Mouse (Mus musculus) C3H10T1/2 (cell line): Measurements from ENCODE around the gene Polr2g. TPM values are rescaled to one million over a fixed set of nuclear protein-coding genes. Genes with fewer than 3 reads are reported as not detected.

Experiments
- polyA plus RNA-seq, 2 experiments: library from polyadenylated mRNA; unstranded; fragments of >200 nt; fragmentation: generic; extraction: Trizol; gene quantifications; one replicate each; pipeline ENCODE4 v1.2.1; 2012; ENCODE audit warnings: missing spikeins in 2 of 2

Gene Polr2g
- 100 to 1,000 TPM; 100 to 147 TPM for polyA plus RNA-seq

GRCm38 (mm10) chr19:8798264-8798946, at the start of gene Polr2g:
Polr2g (minus strand) TSS chr19:8798577.

DNA sequence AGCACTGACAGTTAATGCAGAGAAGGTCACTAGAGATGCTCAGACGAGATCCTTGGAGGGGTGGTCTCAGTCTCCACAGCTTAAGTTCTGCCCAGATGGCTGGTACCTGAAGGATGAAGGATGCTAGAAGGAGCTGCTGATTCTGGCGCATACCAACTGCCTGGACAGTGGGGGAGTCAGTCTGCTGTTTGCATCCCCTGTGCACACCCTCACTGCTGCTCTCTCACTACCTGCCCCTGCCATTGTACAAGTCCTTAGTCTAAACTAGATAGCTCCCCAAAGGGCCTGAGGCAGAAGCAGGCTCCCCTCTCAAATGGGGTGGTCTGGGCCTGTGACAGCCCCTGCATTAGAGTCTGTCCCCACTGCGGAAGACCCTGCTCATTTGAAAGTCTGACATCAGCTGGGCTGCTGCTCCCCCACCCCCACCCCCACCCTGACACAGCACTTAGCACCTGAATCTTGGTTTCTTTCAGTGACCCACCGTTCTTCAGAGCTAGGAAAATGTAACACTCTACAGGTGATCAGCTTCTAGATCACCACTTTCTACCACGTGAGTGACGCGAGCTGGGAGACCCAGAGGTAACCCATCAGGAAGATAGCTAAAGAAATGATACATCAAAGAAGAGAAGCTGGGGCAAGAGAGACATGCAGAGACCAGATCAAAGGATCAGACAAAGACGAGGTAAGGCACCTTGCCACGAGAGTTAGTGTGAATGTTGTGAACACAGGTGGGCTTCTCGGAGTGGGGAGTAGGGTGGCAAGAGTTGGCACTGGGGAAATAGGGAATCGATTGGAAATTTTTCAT, 40.9 kb upstream of the Polr2g start, which contains the start of gene Gng3:
TSS of gene Gng3 (minus strand) at position 92 of the 805 bp plus-strand sequence.

GRCm38 (mm10) chr19:8837251-8837791, 38.9 kb upstream of the Polr2g start, which contains the start of gene Bscl2:
Bscl2 (plus strand) TSS chr19:8837467.

DNA sequence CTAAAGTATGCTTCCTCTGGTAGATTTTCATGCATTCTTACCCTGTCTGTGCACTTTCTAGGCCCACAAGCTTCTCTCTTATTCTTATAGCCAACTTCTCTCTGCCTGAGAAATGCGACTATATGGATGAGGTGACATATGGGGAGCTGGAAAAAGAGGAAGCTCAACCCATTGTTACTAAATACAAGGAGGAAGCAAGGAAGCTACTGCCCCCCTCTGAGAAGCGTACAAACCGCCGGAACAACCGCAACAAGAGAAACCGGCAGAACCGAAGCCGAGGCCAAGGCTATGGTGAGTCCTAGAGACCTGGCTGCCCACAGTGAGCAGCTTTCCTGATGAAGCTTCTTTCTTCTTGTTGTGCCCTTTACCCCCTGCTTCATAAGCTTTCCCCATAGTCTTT, 31.3 kb upstream of the Polr2g start, which contains the start of gene AC129217.1:
TSS of gene AC129217.1 (plus strand) at position 114 of the 400 bp plus-strand sequence.

GRCm38 (mm10) chr19:8819596-8820423, 21.4 kb upstream of the Polr2g start, which contains the start of gene Hnrnpul2:
Hnrnpul2 (plus strand) TSS chr19:8820010.

GRCm38 (mm10) chr19:8818801-8819595, 20.6 kb upstream of the Polr2g start, which contains the start of gene Ttc9c:
Ttc9c (minus strand) TSS chr19:8819333.

GRCm38 (mm10) chr19:8802130-8802821, 3.9 kb upstream of the Polr2g start, which contains the start of gene Zbtb3:
Zbtb3 (plus strand) TSS chr19:8802555.

DNA sequence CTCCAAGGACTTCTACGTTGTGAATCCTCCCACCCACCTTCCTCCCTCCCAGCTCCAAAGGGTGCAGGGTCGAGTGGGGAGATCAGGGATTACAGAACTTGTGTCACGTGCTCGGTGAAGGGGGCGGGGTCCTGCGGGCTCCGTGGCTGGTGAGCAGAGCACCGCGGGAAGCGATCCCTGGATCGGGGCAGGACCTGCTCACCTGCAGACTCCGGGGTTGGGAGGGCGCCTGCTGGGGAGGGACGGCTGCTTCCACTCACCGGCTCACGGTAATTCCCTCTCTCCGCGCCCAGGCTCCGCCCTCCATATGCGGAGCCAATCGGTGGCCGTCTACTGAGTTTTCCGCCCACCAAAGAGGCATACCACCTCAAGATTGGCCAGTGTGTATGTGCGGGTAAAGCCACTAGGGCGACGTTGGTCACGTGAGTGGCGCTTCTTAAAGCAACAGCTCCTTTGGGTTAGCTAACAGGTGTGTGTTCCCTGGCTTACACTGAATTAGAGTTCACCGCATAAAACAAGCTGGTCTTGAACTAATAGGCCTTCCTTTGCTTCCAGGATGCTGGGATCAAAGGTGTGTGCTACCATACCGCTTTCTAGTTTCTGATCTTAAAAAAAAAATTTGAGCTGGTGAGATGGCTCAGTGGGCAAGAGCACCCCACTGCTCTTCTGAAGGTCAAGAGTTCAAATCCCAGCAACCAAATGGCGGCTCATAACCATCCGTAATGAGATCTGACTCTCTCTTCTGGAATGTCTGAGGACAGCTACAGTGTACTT, 12.2 kb downstream of the Polr2g start, which contains the start of gene Taf6l:
TSS of gene Taf6l (minus strand) at position 410 of the 774 bp plus-strand sequence.

DNA sequence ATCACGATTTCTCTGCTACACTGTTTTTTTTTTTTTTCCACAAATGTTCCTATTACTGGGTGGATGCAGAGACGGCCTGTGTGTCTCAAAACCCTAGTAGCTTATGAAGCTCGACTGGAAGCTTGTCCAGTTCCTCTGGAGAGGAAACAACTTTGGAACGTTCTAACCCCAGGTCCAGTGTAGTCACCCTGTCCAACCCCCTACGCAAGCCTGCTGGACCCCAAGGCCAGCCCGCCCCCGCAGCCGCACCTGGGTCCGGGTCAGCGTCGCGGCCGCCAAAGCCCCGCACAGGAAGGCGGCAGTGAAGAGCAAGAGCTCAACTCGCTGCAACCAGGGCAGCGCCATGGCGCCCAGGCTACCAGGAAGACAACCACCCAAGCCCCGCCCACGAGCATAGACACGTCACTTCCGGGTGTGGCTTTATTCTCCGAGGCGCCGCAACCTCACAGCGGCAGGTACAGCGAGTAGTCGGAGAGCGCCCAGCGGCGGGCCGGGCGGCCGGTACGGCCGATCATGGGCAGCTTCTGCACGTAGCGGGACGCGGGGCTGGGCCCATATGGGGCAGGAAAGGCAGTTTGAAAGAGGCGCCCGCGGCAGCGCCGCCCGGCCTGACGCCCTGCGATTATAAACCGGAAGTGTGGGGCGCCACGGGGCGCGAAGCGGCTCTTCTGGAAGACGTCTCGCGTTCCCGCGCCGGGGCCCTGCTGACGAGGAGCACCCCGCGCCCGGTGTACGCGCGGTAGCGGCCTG, 24.1 kb downstream of the Polr2g start, which contains the start of gene Tmem179b:
TSS of gene Tmem179b (minus strand) at position 382 of the 750 bp plus-strand sequence.

DNA sequence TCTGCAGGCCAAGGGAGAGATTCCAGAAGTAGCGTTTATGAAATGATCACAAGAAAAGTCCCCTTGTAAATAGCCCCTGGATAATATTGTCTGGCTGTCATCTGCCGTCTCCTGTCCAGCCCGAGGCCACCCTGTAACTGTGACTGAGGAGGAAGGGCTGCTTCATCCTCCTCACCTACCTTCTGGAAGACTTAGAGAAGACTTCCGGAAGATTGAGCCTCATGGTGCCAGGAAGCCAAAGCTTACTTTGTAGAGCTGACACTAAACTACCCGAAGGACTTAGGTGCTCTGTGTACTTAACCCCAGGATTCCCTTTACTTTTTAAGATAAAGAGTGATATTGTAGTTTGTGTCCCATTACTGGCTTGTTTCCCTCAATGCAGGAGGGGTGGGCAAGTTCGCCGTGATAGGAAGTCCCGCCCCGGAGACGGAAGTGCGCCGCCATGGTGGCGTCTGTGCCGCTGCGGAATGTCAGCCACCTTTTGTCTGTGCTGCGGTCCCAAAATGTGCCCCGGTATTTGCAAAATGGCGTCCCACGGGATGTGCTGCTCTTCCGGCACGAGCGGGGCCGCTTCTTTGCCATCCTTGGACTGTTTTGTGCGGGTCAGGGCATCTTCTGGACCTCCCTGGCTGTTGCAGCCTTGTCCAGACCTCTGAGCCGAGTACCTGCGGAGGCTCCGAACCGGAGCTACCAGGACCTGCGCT, 27.7 kb downstream of the Polr2g start, which contains the start of gene Tmem223:
TSS of gene Tmem223 (plus strand) at position 430 of the 704 bp plus-strand sequence.

GRCm38 (mm10) chr19:8756635-8757387, 41.6 kb downstream of the Polr2g start, which contains the start of gene Nxf1:
Nxf1 (plus strand) TSS chr19:8757073.

Other genes starting within 250 kb of the Polr2g start
- gene Slc22a8, start 207.3 kb downstream of the Polr2g start, polyA plus RNA-seq = not detected
- gene Slc22a6, start 180.5 kb downstream of the Polr2g start, polyA plus RNA-seq = not detected
- gene Chrm1, start 134.8 kb downstream of the Polr2g start, polyA plus RNA-seq = under 1 TPM; 0.01 to 0.09 TPM
- gene Slc3a2, start 75.2 kb downstream of the Polr2g start, polyA plus RNA-seq = 100 to 1,000 TPM; 109 to 260 TPM
- gene Wdr74, start 62.8 kb downstream of the Polr2g start, polyA plus RNA-seq = 100 to 1,000 TPM in 1 of 2 experiments, 10 to 100 TPM in 1; 60.8 to 195 TPM
- gene 1700092M07Rik, start 57.9 kb downstream of the Polr2g start, polyA plus RNA-seq = 1 to 10 TPM; 1.5 to 1.8 TPM
- gene Stx5a, start 57.2 kb downstream of the Polr2g start, polyA plus RNA-seq = 100 to 1,000 TPM in 1 of 2 experiments, 10 to 100 TPM in 1; 33.2 to 112 TPM
- 100 to 1,000 TPM in 1 of 2 experiments, 10 to 100 TPM in 1; 63.1 to 106 TPM for gene Nxf1, start 41.5 kb downstream of the Polr2g start, polyA plus RNA-seq
- 100 to 1,000 TPM; 211 to 253 TPM for gene Tmem223, start 27.6 kb downstream of the Polr2g start, polyA plus RNA-seq
- gene Tmem179b, start 24.1 kb downstream of the Polr2g start, polyA plus RNA-seq = 10 to 100 TPM; 43.2 to 61.1 TPM
- 10 to 100 TPM; 24.9 to 37.5 TPM for gene Taf6l, start 12.2 kb downstream of the Polr2g start, polyA plus RNA-seq
- gene Zbtb3, start 4.0 kb upstream of the Polr2g start, polyA plus RNA-seq = 1 to 10 TPM; 2.6 to 5.2 TPM
- 10 to 100 TPM in 1 of 2 experiments, 1 to 10 TPM in 1; 1.9 to 14.9 TPM for gene Ttc9c, start 20.8 kb upstream of the Polr2g start, polyA plus RNA-seq
- 10 to 100 TPM in 1 of 2 experiments, 1 to 10 TPM in 1; 7.6 to 49.9 TPM for gene Hnrnpul2, start 21.4 kb upstream of the Polr2g start, polyA plus RNA-seq
- gene AC129217.1, start 31.2 kb upstream of the Polr2g start, polyA plus RNA-seq = 1 to 10 TPM in 1 of 2 experiments, under 1 TPM in 1; 0.19 to 1.1 TPM
- gene Bscl2, start 38.9 kb upstream of the Polr2g start, polyA plus RNA-seq = 10 to 100 TPM; 11.7 to 29.0 TPM
- under 1 TPM; 0.04 to 0.41 TPM for gene Gng3, start 40.6 kb upstream of the Polr2g start, polyA plus RNA-seq
- 1 to 10 TPM in 1 of 2 experiments, under 1 TPM in 1; 0.08 to 7.0 TPM for gene Lrrn4cl, start 52.2 kb upstream of the Polr2g start, polyA plus RNA-seq
- 100 to 1,000 TPM; 240 to 270 TPM for gene Ubxn1, start 72.9 kb upstream of the Polr2g start, polyA plus RNA-seq
- gene Uqcc3, start 82.3 kb upstream of the Polr2g start, polyA plus RNA-seq = 10 to 100 TPM; 63.8 to 97.9 TPM
- 1 to 10 TPM; 3.4 to 3.7 TPM for gene Lbhd1, start 85.2 kb upstream of the Polr2g start, polyA plus RNA-seq
- gene Gm49403, start 85.4 kb upstream of the Polr2g start, polyA plus RNA-seq = not detected
- gene 1810009A15Rik, start 90.3 kb upstream of the Polr2g start, polyA plus RNA-seq = 100 to 1,000 TPM in 1 of 2 experiments, 10 to 100 TPM in 1; 73.9 to 176 TPM
- under 1 TPM in 1 of 2 experiments, not detected in 1; 0.18 TPM for gene Gm49416, start 90.3 kb upstream of the Polr2g start, polyA plus RNA-seq
- 10 to 100 TPM; 30.2 to 43.9 TPM for gene Ints5, start 94.4 kb upstream of the Polr2g start, polyA plus RNA-seq
- 100 to 1,000 TPM in 1 of 2 experiments, 10 to 100 TPM in 1; 43.4 to 137 TPM for gene Ganab, start 99.5 kb upstream of the Polr2g start, polyA plus RNA-seq
- gene B3gat3, start 121.8 kb upstream of the Polr2g start, polyA plus RNA-seq = 10 to 100 TPM; 56.0 to 67.8 TPM
- 10 to 100 TPM in 1 of 2 experiments, 1 to 10 TPM in 1; 5.9 to 12.1 TPM for gene Rom1, start 130.8 kb upstream of the Polr2g start, polyA plus RNA-seq
- gene Eml3, start 131.0 kb upstream of the Polr2g start, polyA plus RNA-seq = 10 to 100 TPM; 30.0 to 62.2 TPM
- gene Mta2, start 143.3 kb upstream of the Polr2g start, polyA plus RNA-seq = 10 to 100 TPM; 55.6 to 94.0 TPM
- gene Tut1, start 155.3 kb upstream of the Polr2g start, polyA plus RNA-seq = 10 to 100 TPM; 16.0 to 17.5 TPM
- 1,000 to 10,000 TPM in 1 of 2 experiments, 100 to 1,000 TPM in 1; 710 to 2,782 TPM for gene Eef1g, start 168.5 kb upstream of the Polr2g start, polyA plus RNA-seq
- gene Ahnak, start 190.7 kb upstream of the Polr2g start, polyA plus RNA-seq = 100 to 1,000 TPM in 1 of 2 experiments, 10 to 100 TPM in 1; 26.0 to 103 TPM